Mouse (Mus musculus) c-Kit-negative CD71-positive TER-119-positive erythroid progenitor cells, embryonic 14.5 days (primary cell): ENCODE data around the gene Cyp4f13.

Experiments used
- DNase-seq: peaks from one replicate; pipeline ENCODE4 v3.0.0-alpha.2; 2013; ENCODE audit warnings: low read depth, low spot score

Gene Cyp4f13

DNA sequence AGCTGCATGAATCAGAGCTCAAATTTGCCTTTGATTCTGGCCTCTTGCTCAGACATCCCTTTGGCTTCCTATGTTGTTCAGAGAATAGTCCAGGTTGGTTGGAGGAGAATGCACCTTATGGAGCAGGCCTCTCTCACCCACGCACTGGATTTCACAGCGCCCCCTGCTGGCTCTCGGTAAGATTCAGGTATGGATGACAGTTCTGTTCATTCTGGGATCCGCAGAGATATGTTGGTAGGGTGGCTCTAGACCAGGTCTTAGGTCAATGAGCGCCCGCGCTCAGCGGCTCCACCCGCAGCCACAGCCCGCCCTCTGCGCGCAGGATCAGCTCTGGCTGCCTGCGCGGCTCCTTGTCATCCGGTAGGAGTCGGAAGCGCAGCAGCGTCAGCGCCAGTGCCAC, 42.0 kb downstream of the Cyp4f13 start:
- no peak for DNase-seq

- DNase-seq: no peak
Observed at GRCm38 (mm10) chr17:32904414-32904813, 42.8 kb downstream of the Cyp4f13 start.

DNA sequence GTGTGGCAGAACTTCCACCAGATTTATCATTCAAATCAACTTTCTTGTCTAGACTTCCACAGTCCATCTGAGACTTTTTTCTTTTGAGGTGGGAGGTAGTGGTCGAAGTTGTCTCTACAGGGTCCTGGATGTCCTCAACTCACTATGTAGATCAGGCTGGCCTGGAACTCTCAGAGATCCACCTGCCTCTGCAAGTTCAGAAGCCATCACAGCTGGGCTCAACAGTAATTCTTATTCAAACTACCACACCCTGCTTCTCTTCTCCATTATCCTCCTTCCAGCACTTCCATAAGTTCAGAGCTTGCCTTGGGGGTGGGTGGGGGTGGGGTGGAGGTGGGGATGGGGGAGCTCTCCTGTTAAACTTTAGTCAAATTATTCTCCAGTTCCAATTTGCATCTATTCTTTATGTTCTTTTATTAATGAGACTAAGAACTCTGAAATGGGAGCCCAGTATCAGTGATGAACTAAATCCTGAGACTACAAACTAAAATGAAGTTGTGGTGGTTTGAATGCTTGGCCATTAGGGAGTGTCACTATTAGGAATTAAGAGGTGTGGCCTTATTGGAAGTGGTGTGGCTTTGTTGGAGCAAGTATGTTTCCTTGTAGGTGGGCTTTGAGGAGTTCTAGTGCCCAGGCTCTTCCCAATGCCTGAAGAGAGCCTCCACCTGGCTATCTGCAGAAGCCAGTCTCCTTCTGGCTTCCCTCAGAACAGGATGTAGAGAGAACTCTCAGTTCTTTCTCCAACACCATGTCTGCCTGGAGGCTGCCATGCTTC, 45.3 kb downstream of the Cyp4f13 start:
- no peak for DNase-seq

GRCm38 (mm10) chr17:32895421-32895820, 51.8 kb downstream of the Cyp4f13 start:
- DNase-seq: no peak

DNA sequence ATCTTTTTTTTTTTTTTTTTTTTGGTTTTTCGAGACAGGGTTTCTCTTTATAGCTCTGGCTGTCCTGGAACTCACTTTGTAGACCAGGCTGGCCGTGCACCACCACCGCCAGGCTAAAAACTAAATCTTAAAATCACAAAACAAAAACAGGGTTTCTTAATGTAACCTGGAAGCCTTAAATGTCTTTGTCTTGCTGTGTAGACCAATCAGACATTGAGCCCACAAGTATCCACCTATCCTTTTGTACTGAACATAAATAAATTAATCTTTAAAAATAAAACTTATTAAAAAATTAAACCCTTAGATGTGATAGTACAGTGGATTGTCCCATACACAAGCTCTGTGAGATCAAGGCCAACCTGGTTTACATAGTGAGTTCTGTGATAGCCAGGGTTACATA, 53.3 kb downstream of the Cyp4f13 start:
- DNase-seq: no peak

GRCm38 (mm10) chr17:32891239-32892180, 55.7 kb downstream of the Cyp4f13 start, which contains the start of gene Zfp870:
Zfp870 (minus strand) TSS chr17:32891642.
- DNase-seq: peak; percentile 39

- DNase-seq: no peak
Observed at GRCm38 (mm10) chr17:32890852-32891238, 56.4 kb downstream of the Cyp4f13 start.

DNA sequence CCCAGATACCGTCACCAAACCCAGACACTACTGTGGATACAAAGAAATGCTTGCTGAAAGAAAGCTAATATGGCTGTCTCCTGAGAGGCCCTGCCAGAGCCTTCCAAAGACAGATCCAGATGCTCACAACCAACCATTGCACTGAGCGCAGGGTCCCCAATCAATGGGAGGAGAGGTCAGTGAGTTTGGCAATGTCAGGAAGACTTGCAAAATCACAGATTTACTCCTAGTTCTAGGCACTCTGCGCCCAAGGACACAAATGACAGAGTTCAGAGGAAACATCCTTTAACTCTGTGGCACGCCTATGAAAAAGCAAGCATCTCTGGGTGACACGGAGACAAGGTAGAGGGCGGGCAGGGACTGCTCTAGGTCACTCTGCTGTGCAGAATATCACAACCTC, 57.6 kb downstream of the Cyp4f13 start:
- no peak for DNase-seq

GRCm38 (mm10) chr17:32880320-32881218, 66.6 kb downstream of the Cyp4f13 start:
- DNase-seq: no peak

DNA sequence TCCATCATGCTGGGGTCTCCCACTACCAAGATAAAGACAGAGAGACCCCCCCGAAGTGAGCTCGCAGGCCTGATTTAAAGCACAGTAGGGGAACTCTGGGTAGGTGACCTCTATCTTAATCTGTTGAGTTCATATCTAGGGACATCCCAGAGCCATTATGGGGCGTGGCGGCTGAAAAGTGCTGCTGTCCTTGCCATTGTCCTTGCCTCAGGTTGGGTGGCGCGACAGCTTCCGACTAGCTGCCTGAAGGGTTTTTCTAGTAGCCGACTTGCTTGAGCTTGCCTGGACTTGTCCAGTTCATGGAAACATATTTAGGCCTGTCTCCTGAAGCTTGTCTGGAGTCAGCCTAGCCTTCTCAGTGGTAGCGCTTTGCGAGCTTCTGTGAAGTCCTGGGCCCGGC, 68.4 kb downstream of the Cyp4f13 start:
- DNase-seq: no peak

DNA sequence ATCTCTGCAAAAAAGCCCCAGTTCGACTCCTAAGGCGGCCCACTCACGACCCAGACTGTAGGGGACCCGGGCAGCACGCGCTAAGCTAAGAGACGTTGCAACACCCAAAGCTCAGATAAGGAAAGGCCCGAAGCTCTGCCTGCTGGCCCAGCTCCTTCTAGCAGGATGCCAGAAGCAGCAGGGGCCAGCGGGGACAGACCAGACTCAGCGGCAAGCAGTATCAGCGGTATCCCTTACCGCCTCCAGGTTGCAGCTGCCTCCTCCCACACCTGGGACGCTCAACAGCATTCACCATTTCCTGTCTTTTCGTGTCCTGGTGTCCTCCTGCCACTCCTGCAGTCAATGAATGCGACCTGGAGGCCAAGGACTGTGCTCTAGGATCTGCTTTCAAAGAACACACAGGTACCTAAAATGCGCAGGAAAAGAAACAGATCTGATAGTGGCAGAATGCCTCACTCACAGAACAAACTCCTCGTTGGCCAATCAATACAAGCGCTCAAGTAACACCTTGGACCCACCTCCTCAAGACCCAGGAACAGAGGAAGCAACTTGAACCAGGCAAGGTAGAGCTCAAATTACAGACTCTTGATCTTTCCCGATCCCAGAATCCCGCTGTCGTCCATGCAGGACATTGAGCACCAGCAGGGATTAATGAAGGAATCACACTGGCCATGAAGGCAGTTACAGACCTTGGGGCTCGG, 69.6 kb downstream of the Cyp4f13 start:
- no peak for DNase-seq
